8 mouse cellular contexts compared by ENCODE assay signal in the genomic region with DNA sequence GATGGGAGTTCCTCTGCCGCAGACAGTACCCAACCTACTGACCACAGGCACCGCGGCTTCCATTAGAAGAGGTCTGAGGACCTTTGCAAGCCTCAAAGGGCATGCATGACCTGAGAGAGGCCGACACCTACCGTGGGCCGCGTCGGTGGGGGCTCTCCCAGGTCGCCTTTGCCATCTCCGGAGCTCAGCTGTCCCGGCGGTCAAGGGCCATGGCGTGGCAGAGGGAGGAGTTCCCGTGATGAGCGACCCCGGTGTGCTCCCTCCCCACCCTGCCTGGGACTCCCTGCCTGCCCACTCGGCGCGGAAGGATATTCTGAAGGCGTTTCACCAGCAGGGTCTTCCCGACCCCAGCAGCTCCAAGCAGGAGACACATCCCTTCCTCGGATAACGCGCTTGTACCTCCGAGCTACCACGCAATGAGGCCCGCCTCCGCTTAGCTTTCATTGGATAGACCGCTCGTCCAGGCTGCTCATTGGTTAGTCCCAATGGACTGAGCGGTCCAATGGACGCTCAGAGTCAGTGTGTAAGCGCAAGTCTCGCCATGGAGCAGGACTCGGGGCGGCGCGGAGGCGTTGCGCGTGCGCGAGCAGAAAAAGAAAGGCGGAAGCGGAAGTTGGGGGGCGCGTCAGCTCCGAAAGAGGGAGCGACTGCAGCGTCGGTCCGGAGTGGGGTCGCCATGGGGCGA. TPM values are rescaled to one million over a fixed set of nuclear protein-coding genes. Genes with fewer than 3 reads are reported as not detected.
DNase-seq lines count a peak whose midpoint lies in the region; ATAC-seq lines count a peak whose summit lies in the region.

TSS of gene Arl16 (minus strand) at position 557 of the 685 bp plus-strand sequence.

- H3K4me1 ChIP-seq in brown adipose tissue, adult 24 weeks (ENCODE audit: control insufficient read depth, insufficient read depth, insufficient read length, low read length) = peaks cover 2% of the 10 kb centered on the region; the same call in 1 of the 2 replicates
- H3K4me1 ChIP-seq in heart, embryonic 13.5 days = peaks cover 25% of the 10 kb centered on the region
- peaks cover 38% of the 10 kb centered on the region for H3K4me1 ChIP-seq in liver, embryonic 12.5 days
- H3K4me1 ChIP-seq in stomach, embryonic 15.5 days = peaks cover 18% of the 10 kb centered on the region

- H3K4me2 ChIP-seq in heart, embryonic 13.5 days = peak within 1 kb of the TSS; percentile 95
- H3K4me2 ChIP-seq in liver, embryonic 12.5 days = peak within 1 kb of the TSS; percentile 96
- peak within 1 kb of the TSS; percentile 81 for H3K4me2 ChIP-seq in stomach, embryonic 15.5 days

- H3K27me3 ChIP-seq in heart, embryonic 13.5 days (replicated peaks) = no peaks in the 10 kb centered on the region
- no peaks in the 10 kb centered on the region for H3K27me3 ChIP-seq in liver, embryonic 12.5 days (replicated peaks)
- no peaks in the 10 kb centered on the region for H3K27me3 ChIP-seq in stomach, embryonic 15.5 days (replicated peaks)

- under 1% methylated on average over 54 of the region's 54 CpGs for WGBS in heart, embryonic 13.5 days
- WGBS in liver, embryonic 12.5 days (ENCODE audit: insufficient replicate concordance) = under 1% methylated on average over 54 of the region's 54 CpGs
- WGBS in stomach, embryonic 15.5 days = under 1% methylated on average over 54 of the region's 54 CpGs

- peak within 1 kb of the TSS; percentile 89 for H3K4me3 ChIP-seq in brown adipose tissue, adult 24 weeks (ENCODE audit: insufficient read depth, low read depth, low read length)
- peak within 1 kb of the TSS; percentile 85 for H3K4me3 ChIP-seq in heart, embryonic 13.5 days
- H3K4me3 ChIP-seq in liver, embryonic 12.5 days = peak within 1 kb of the TSS; percentile 82
- H3K4me3 ChIP-seq in stomach, embryonic 15.5 days (replicated peaks) = peak within 1 kb of the TSS; percentile 94

- ATAC-seq in heart, embryonic 13.5 days (ENCODE audit: extremely low read depth, insufficient number of reproducible peaks, low FRiP score, low TSS enrichment) = peak; percentile 99
- ATAC-seq in liver, embryonic 12.5 days = peak; percentile 100
- ATAC-seq in stomach, embryonic 15.5 days (ENCODE audit: insufficient read depth, low FRiP score, low read depth) = peak; percentile 100

- H3K9ac ChIP-seq in heart, embryonic 13.5 days = peak within 1 kb of the TSS; percentile 91
- peak within 1 kb of the TSS; percentile 87 for H3K9ac ChIP-seq in liver, embryonic 12.5 days
- peak within 1 kb of the TSS; percentile 90 for H3K9ac ChIP-seq in stomach, embryonic 15.5 days

- H3K36me3 ChIP-seq in heart, embryonic 13.5 days = peaks cover 67% of the 10 kb centered on the region
- peaks cover 71% of the 10 kb centered on the region for H3K36me3 ChIP-seq in liver, embryonic 12.5 days
- peaks cover 30% of the 10 kb centered on the region for H3K36me3 ChIP-seq in stomach, embryonic 15.5 days

- H3K9me3 ChIP-seq in heart, embryonic 13.5 days = no peaks in the 10 kb centered on the region
- no peaks in the 10 kb centered on the region for H3K9me3 ChIP-seq in liver, embryonic 12.5 days (replicated peaks)
- no peaks in the 10 kb centered on the region for H3K9me3 ChIP-seq in stomach, embryonic 15.5 days

- H3K27ac ChIP-seq in brown adipose tissue, adult 24 weeks (replicated peaks; ENCODE audit: low read depth, low read length) = peak within 1 kb of the TSS; percentile 27; the same call in 1 of the 2 replicates
- H3K27ac ChIP-seq in heart, embryonic 13.5 days (replicated peaks) = peak within 1 kb of the TSS; percentile 73
- peak within 1 kb of the TSS; percentile 78 for H3K27ac ChIP-seq in liver, embryonic 12.5 days
- peak within 1 kb of the TSS; percentile 60; the same call in 1 of the 2 replicates for H3K27ac ChIP-seq in stomach, embryonic 15.5 days

- peak; percentile 99 for DNase-seq in CD4-positive, CD25-positive, alpha-beta regulatory T cell, adult 2 months (ENCODE audit: low read depth, low spot score)
- DNase-seq in fat pad, adult 2 months (ENCODE audit: extremely low read depth, low read depth, low spot score) = peak; percentile 74
- peak; percentile 96 for DNase-seq in kidney, postnatal 10 days
- peak; percentile 91 to 94 for DNase-seq in natural killer cell, adult 2 months (ENCODE audit: low spot score in 2 of 2)

RNA-seq across cellular contexts. Expression of gene Arl16, which starts in this region (rescaled TPM):
- polyA plus RNA-seq in brown adipose tissue, adult 24 weeks (2012; ENCODE audit: insufficient read depth, insufficient read length, missing spikeins) = 11.4 and 20.4 TPM in 2 replicates
- 36.4 and 39.3 TPM in 2 replicates for polyA plus RNA-seq in heart, embryonic 13.5 days (2015; fragmentation: Nextera tagmentation; extraction: Ambion mirVana)
- 22.3 and 24.2 TPM in 2 replicates for polyA plus RNA-seq in liver, embryonic 12.5 days (2016; fragmentation: Nextera tagmentation; extraction: Ambion mirVana)
- polyA plus RNA-seq in stomach, embryonic 15.5 days (2015; fragmentation: Nextera tagmentation; extraction: Ambion mirVana) = 40.0 and 42.7 TPM in 2 replicates

Comparison
In these comparisons a context has a peak if more than half of its experiments do, and no peak if none do; other contexts are left out.
1. Peak in every context shown above with its lines: DNase-seq, ATAC-seq, H3K4me3 ChIP-seq and H3K27ac ChIP-seq.
2. H3K27ac ChIP-seq: peak in every context shown above with its lines; median percentile 78 in liver, embryonic 12.5 days; 73 in heart, embryonic 13.5 days; 60 in stomach, embryonic 15.5 days; 27 in brown adipose tissue, adult 24 weeks.